Mouse (Mus musculus) ES-CJ7 (cell line): ENCODE data around the gene Lrrc66.
A peak's percentile ranks its signal among the peaks of the same experiment; 100 is the strongest.

Experiments
- DNase-seq: peaks from one replicate; pipeline ENCODE4 v3.0.0; 2011; ENCODE audit warnings: low read depth, low spot score

Gene Lrrc66

DNA sequence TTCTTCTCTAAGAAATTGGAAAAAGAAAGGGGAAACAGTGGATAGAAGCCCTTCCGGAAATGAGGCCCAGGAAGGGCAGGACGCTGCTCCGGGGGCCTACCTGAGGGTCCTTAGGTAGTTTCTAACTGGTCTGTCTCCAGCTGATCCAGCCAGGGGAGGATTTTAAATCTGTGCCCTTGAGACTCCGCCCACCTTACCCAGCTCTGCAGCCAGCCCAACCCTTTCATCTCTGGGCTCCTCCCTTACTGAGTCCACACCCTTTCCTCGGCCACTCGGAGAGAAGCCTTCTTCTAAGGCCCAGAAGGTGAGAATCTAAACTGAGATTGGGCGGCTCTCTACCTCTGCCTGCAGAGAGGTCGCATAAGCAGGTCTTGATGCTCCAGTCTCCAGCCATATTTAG, at the start of gene Lrrc66:
Lrrc66 (minus strand) TSS at position 236 of the 400 bp plus-strand sequence.
- DNase-seq = peak; percentile 71

DNA sequence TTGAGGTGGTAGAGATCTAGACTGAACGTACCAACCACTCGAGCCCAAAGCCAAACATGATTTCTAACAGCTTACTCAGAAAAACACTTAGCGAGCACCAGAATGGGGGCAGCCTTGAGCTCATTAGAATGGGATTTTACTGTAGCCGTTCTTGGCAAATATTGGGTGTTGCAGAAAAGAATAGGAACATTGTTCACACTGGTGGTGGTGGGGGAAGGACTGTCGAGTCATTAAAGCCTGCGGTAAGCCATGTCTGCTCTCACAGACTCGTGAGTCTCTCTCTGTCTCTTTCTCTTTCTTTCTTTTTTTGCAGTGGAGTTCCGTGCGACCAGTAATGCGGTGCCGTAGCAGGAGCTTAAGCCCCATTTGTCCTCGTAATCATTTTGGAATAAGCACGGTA, 44.3 kb upstream of the Lrrc66 start:
- no peak for DNase-seq

DNA sequence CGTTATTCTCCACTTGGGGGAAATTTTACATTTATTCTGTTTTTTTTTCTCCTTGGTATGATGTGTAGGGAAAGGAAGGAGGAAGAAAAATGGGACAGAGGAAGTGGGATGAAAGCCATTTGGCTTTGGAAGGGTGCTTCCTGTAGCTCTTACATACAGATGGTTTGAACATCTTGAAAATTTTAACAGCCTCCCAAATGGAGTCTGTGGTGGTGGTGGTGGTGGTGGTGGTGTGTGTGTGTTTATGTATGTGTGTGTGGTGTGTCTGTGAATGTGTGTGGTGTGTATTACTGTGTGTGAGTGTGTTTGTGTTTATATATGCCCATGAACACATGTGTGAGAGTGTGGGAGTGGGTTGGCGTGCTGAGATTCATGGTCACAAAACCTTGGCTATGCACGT, 43.3 kb upstream of the Lrrc66 start:
- DNase-seq = no peak

- no peak for DNase-seq
Measured at GRCm38 (mm10) chr5:73669386-73669785, 37.1 kb upstream of the Lrrc66 start.

- no peak for DNase-seq
Measured at GRCm38 (mm10) chr5:73667877-73668276, 35.6 kb upstream of the Lrrc66 start.

DNA sequence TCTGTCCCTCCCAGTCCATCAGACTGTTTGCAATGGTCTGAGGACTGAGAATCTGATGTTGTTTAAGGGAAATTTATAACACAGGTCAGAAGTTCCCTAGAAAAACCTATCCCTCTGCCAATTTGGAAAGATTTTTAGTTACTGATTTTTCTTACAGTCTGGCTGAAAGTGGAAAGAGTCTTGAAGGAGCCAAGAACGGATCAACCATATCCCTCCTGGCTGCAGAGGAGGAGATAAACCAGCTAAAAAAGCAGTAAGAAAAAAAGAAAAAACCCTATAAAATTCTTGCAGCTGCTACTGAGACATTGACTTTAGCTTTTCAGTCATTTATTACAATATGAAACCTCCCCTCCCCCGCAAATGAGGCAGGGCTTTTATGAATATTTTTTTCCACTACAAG, 34.4 kb upstream of the Lrrc66 start:
- DNase-seq = no peak

GRCm38 (mm10) chr5:73651855-73652201, 19.5 kb upstream of the Lrrc66 start:
- no peak for DNase-seq

- DNase-seq = peak; percentile 48
Measured at GRCm38 (mm10) chr5:73651061-73651854, 18.9 kb upstream of the Lrrc66 start, which contains the start of gene Spata18. Gene Spata18, plus strand, starts transcription at chr5:73651379.

DNA sequence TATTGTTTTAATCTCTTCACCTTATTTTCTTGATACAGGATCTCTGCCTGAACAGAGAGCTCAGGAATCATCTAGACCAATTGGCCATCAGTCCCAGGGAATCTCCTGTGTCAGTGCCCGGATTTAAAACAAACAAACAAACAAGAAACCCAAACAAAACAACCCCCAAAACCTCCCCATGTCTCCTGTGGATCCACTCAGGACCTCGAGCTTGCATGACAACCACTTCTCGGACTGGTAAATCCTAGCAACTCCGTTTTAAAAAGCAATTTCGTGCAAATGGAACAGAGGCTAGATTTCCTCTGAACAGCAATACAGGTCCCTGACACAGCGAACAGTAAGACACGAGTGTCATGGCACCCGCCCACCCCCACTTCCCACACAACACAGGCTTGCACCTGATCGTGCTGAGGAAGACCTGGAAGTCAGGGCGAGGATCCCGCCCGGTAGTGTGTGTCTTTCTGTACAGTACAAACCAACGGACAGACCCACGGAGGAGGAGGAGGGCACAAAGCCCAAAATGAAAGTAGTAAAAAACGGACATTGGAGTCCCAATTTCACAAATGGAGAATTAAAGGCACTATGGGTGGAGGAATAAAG, 18.1 kb upstream of the Lrrc66 start:
- peak; percentile 23 for DNase-seq

GRCm38 (mm10) chr5:73647261-73647900, 15.1 kb upstream of the Lrrc66 start, which contains the start of gene Sgcb:
Gene Sgcb, minus strand, starts transcription at chr5:73647790.
- DNase-seq = peak; percentile 79

- peak; percentile 67 for DNase-seq
Measured at GRCm38 (mm10) chr5:73642091-73642490, 9.8 kb upstream of the Lrrc66 start.

DNA sequence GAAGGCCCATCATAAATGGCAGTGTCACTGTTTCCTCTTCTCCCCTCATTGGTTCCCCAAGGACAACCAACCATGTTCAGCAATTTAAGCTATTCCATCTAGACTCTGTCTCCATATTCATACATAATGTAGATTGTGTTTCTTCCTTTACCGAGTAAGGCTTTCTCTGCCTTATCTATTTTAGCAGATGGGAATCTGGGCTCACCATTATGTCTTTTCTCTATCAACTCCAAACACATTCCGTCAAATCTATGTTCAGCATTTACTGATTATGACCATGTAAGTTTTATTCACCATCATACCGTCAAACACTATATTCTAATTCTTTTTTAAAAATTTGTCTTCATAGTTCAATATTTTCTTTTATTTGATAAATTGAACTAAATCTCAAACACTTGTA, 8.7 kb upstream of the Lrrc66 start:
- DNase-seq = no peak

- DNase-seq = no peak
Measured at GRCm38 (mm10) chr5:73637337-73638107, 5.2 kb upstream of the Lrrc66 start.

- peak; percentile 82 for DNase-seq
Measured at GRCm38 (mm10) chr5:73633141-73633540, 815 bp upstream of the Lrrc66 start.

GRCm38 (mm10) chr5:73631001-73631558, 1.2 kb downstream of the Lrrc66 start:
- DNase-seq = no peak

- DNase-seq = no peak
Measured at GRCm38 (mm10) chr5:73630141-73630540, 2.2 kb downstream of the Lrrc66 start.

GRCm38 (mm10) chr5:73627991-73628390, 4.3 kb downstream of the Lrrc66 start:
- DNase-seq = no peak

DNA sequence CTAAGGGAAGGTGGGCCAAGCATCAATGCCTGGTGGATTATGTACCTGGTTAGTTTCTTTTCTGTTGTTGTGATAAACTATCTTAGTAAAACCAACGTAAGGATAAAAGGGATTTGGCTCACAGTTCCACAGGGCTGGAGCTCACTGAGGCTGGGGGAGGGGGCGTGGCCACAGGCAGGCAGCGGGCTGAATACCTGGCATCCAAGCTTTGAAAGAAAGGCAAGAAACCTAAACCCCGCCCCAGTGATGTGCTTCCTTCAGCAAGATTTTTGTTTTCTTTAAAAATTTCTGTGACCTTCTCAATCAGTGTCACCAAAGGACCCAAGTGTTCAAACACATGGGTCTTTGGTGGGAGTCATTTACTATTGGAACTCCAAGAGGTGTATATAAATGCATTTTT, 4.8 kb downstream of the Lrrc66 start:
- DNase-seq = no peak

- no peak for DNase-seq
Measured at GRCm38 (mm10) chr5:73626842-73627241, 5.5 kb downstream of the Lrrc66 start.

DNA sequence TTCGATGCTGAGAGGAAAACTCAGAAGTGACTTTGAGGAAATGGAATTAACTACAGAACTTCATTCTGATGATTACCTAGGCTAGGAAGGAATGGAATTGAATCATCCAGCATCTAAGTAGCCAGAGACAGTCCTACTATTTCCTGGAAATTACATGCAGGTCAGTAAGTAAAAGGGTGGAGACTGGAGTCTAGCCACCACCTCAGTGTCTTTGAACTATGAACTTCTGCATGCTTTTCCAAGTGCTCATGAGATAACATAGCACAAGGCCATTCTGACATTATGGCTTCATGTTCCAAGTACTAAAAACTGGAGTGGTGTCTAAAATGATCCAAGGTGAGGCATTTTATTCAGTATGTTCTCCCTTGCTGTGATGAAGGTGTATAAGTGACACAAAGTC, 6.8 kb downstream of the Lrrc66 start:
- no peak for DNase-seq

DNA sequence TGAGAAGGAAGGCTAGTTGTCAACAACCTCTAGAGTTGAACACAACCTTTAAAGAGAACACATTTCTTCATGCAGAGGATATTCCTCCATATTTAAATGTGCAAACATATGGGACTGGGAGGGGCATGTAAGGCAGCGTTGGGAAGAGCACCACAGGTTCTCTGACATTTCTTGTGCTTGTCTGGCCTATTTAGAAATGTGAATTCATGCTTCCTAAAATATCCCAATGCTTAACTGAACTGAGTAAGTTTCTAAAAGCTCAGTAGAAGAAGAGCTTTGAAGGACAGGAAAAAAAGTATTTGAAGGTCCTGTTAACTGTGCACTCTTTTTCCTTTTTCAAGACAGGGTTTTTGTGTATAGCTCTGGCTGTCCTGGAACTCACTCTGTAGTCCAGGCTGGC, 13.4 kb downstream of the Lrrc66 start:
- DNase-seq = no peak

- DNase-seq = no peak
Measured at GRCm38 (mm10) chr5:73615211-73615610, 17.1 kb downstream of the Lrrc66 start.
